Mouse (Mus musculus) embryonic fibroblast, embryonic 13.5 days (primary cell): ENCODE measurements at regions not wholly inside any gene's neighbourhood (a gene's known extent, or its start where the extent isn't known, plus 50 kb on each side); places are given as distances from the start of the nearest gene placed in this dataset.

Source experiments
- CTCF ChIP-seq: IDR thresholded peaks from 2 replicates; pipeline ENCODE4 v1.5.1; 2011; ENCODE audit warnings: mild to moderate bottlenecking, control low read depth, low read length, moderate library complexity, borderline replicate concordance; ENCODE audit not compliant: insufficient read depth
- POLR2A ChIP-seq: IDR thresholded peaks from 2 replicates; pipeline ENCODE4 v1.6.1; 2011; ENCODE audit warnings: low read depth, mild to moderate bottlenecking, control low read depth, low read length, moderate library complexity

DNA sequence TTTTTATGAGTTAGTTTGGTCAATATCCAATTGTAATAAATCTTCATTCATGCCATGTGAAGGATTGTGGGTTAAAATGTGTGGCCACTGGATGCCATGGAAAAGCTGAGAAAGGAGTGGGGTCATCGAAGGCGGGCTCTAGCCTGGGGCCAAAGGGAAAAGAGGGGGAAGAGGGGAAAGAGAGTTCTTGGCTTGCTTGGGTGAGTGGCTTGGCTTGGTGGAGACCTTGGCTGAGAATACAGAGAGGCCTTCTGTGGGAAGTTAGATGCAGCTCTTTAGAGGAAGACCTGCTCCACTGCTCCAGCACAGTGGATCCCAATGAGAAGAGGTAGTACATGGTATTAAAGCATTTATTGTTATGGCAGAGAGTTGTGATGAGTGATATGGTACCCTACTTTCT is 101.3 kb upstream of the Gm21897 start:
- no peak for TF ChIP-seq CTCF
- no peak for TF ChIP-seq POLR2A
